Mouse (Mus musculus) limb, embryonic 12.5 days (tissue): ENCODE results near the gene Vmn2r1. TPM values are rescaled to one million over a fixed set of nuclear protein-coding genes. Genes with fewer than 3 reads are reported as not detected.
A peak's percentile ranks its signal among the peaks of the same experiment; 100 is the strongest.

ENCODE experiments used
- ATAC-seq: fragments of 200-750 bp; cut with Nextera tagmentation; 2 replicates; pipeline ENCODE4 v1.8.0; 2017; ENCODE audit warnings: low read depth, moderate TSS enrichment; ENCODE audit not compliant: insufficient number of reproducible peaks, insufficient read depth, low FRiP score, low TSS enrichment
- H3K27ac ChIP-seq: fragments of 300-500 bp; sonication (generic); 2 replicates; pipeline ENCODE4 v1.5.1; 2016; ENCODE audit warnings: mild to moderate bottlenecking, moderate library complexity
- H3K27me3 ChIP-seq: fragments of 300-500 bp; sonication (generic); 2 replicates; pipeline ENCODE4 v1.6.1; 2016; ENCODE audit warnings: mild to moderate bottlenecking, moderate library complexity
- H3K36me3 ChIP-seq: fragments of 300-500 bp; sonication (generic); 2 replicates; pipeline ENCODE4 v1.6.1; 2016; ENCODE audit warnings: mild to moderate bottlenecking, moderate library complexity
- H3K4me1 ChIP-seq: fragments of 300-500 bp; sonication (generic); replicated peaks from 2 replicates; pipeline ENCODE4 v1.6.1; 2016
- H3K4me2 ChIP-seq: fragments of 300-500 bp; sonication (generic); 2 replicates; pipeline ENCODE4 v1.6.1; 2016; ENCODE audit warnings: mild to moderate bottlenecking, moderate library complexity
- H3K4me3 ChIP-seq: fragments of 300-500 bp; sonication (generic); replicated peaks from 2 replicates; pipeline ENCODE4 v1.5.1; 2016; ENCODE audit warnings: mild to moderate bottlenecking
- H3K9ac ChIP-seq: fragments of 300-500 bp; sonication (generic); replicated peaks from 2 replicates; pipeline ENCODE4 v1.6.1; 2016; ENCODE audit warnings: mild to moderate bottlenecking, moderate library complexity
- H3K9me3 ChIP-seq: fragments of 300-500 bp; sonication (generic); 2 replicates; pipeline ENCODE4 v1.6.1; 2016; ENCODE audit warnings: mild to moderate bottlenecking, moderate library complexity
- WGBS: fragments of 180-500 bp; shearing (Covaris S2); methylation state at CpG from one replicate; pipeline ENCODE4 v1.1.7; 2016; 5-methylcytosine and 5-hydroxymethylcytosine counted together
- polyA plus RNA-seq: library from polyadenylated mRNA; unstranded; fragments of >200 nt; fragmentation: Nextera tagmentation; extraction: Ambion mirVana; gene quantifications from 2 replicates; pipeline ENCODE4 v1.2.1, GENCODE M21; 2016

Gene Vmn2r1
- polyA plus RNA-seq, result 0.04 and 0.05 TPM in 2 replicates

GRCm38 (mm10) chr3:64081247-64081646 lies at the start of gene Vmn2r1:
Gene Vmn2r1 (plus strand): TSS chr3:64081547.
- 79% methylated on average over 4 of the region's 4 CpGs for WGBS
- no peaks in the 10 kb centered on the region for H3K27me3 ChIP-seq
- no peak within 1 kb of the TSS for H3K27ac ChIP-seq
- H3K36me3 ChIP-seq, result no peaks in the 10 kb centered on the region
- H3K4me2 ChIP-seq, result no peak within 1 kb of the TSS
- H3K9ac ChIP-seq, result no peak within 1 kb of the TSS
- no peaks in the 10 kb centered on the region for H3K9me3 ChIP-seq
- no peaks in the 10 kb centered on the region for H3K4me1 ChIP-seq
- no peak within 1 kb of the TSS for H3K4me3 ChIP-seq
- ATAC-seq, result no peak

GRCm38 (mm10) chr3:64038136-64038841 lies 43.1 kb upstream of the Vmn2r1 start:
- Histone ChIP-seq H3K9ac (no peak overlapping the region), H3K4me1 (no peaks in the 10 kb centered on the region), H3K36me3 (no peaks in the 10 kb centered on the region), H3K4me2 (no peak overlapping the region), H3K27ac (no peak overlapping the region), H3K4me3 (no peak overlapping the region), H3K9me3 (no peaks in the 10 kb centered on the region), H3K27me3 (no peaks in the 10 kb centered on the region)
- no peak for ATAC-seq
- WGBS, result 83% methylated on average over 7 of the region's 7 CpGs

GRCm38 (mm10) chr3:64039818-64040784 lies 41.2 kb upstream of the Vmn2r1 start:
- no peaks in the 10 kb centered on the region for H3K9me3 ChIP-seq
- no peak overlapping the region for H3K27ac ChIP-seq
- WGBS, result 16% methylated on average over 25 of the region's 25 CpGs
- H3K9ac ChIP-seq, result peak overlapping the region; percentile 58
- ATAC-seq, result peak; percentile 82; the same call in 1 of the 2 replicates
- no peaks in the 10 kb centered on the region for H3K4me1 ChIP-seq
- no peaks in the 10 kb centered on the region for H3K36me3 ChIP-seq
- peak overlapping the region; percentile 38 for H3K4me3 ChIP-seq
- peak overlapping the region; percentile 71 for H3K4me2 ChIP-seq
- no peaks in the 10 kb centered on the region for H3K27me3 ChIP-seq

GRCm38 (mm10) chr3:64112707-64113106 lies 31.4 kb downstream of the Vmn2r1 start:
- H3K4me1 ChIP-seq, result no peaks in the 10 kb centered on the region
- H3K9me3 ChIP-seq, result no peaks in the 10 kb centered on the region
- H3K36me3 ChIP-seq, result no peaks in the 10 kb centered on the region
- no peaks in the 10 kb centered on the region for H3K27me3 ChIP-seq
- no peak overlapping the region for H3K27ac ChIP-seq
- 92% methylated on average over 1 of the region's 1 CpGs for WGBS
- H3K9ac ChIP-seq, result no peak overlapping the region
- no peak overlapping the region for H3K4me2 ChIP-seq
- ATAC-seq, result no peak
- H3K4me3 ChIP-seq, result no peak overlapping the region

GRCm38 (mm10) chr3:64113352-64114046 lies 32.2 kb downstream of the Vmn2r1 start:
- no peak for ATAC-seq
- no peak overlapping the region for H3K4me2 ChIP-seq
- H3K36me3 ChIP-seq, result no peaks in the 10 kb centered on the region
- H3K4me3 ChIP-seq, result no peak overlapping the region
- no peak overlapping the region for H3K9ac ChIP-seq
- H3K27me3 ChIP-seq, result no peaks in the 10 kb centered on the region
- no peaks in the 10 kb centered on the region for H3K9me3 ChIP-seq
- no peaks in the 10 kb centered on the region for H3K4me1 ChIP-seq
- no peak overlapping the region for H3K27ac ChIP-seq
- WGBS, result 84% methylated on average over 11 of the region's 11 CpGs

GRCm38 (mm10) chr3:64141878-64142508 lies 60.6 kb downstream of the Vmn2r1 start, which contains the start of gene Vmn2r2:
Gene Vmn2r2 (minus strand): TSS chr3:64141928.
- H3K4me2 ChIP-seq, result no peak within 1 kb of the TSS
- H3K9me3 ChIP-seq, result no peaks in the 10 kb centered on the region
- no peaks in the 10 kb centered on the region for H3K27me3 ChIP-seq
- no peaks in the 10 kb centered on the region for H3K4me1 ChIP-seq
- no peak within 1 kb of the TSS for H3K9ac ChIP-seq
- H3K4me3 ChIP-seq, result no peak within 1 kb of the TSS
- no peaks in the 10 kb centered on the region for H3K36me3 ChIP-seq
- no peak for ATAC-seq
- 78% methylated on average over 2 of the region's 2 CpGs for WGBS
- no peak within 1 kb of the TSS for H3K27ac ChIP-seq

Other genes starting within 250 kb of the Vmn2r1 start
- gene Plch1, start 182.1 kb upstream of the Vmn2r1 start, polyA plus RNA-seq, result 1.5 and 2.0 TPM in 2 replicates
- 3.4 and 3.8 TPM in 2 replicates for gene E130311K13Rik, start 152.1 kb upstream of the Vmn2r1 start, polyA plus RNA-seq
- 12.9 and 13.9 TPM in 2 replicates for gene Slc33a1, start 116.8 kb upstream of the Vmn2r1 start, polyA plus RNA-seq
- gene Gmps, start 105.4 kb upstream of the Vmn2r1 start, polyA plus RNA-seq, result 62.7 and 63.9 TPM in 2 replicates
- gene Vmn2r2, start 60.4 kb downstream of the Vmn2r1 start, polyA plus RNA-seq, result not detected in 2 replicates
- not detected in 2 replicates for gene Vmn2r3, start 208.2 kb downstream of the Vmn2r1 start, polyA plus RNA-seq